Mouse (Mus musculus) erythroblast, embryonic 14.5 days (primary cell): ENCODE data around the gene Chrna1.

Experiments used
- GATA1 ChIP-seq: IDR thresholded peaks from 2 replicates; pipeline ENCODE4 v1.6.1; 2012; ENCODE audit warnings: low read length, inconsistent platforms, mixed read lengths
- TAL1 ChIP-seq: IDR thresholded peaks from 3 replicates; pipeline ENCODE4 v1.6.1; 2012; ENCODE audit warnings: low read length, inconsistent platforms, mixed read lengths

GRCm38 (mm10) chr2:73618486-73619052, 38.4 kb upstream of the Chrna1 start:
- TF ChIP-seq TAL1, result no peak
- no peak for TF ChIP-seq GATA1
